Mouse (Mus musculus) cerebellum, adult 2 months (tissue): ENCODE results near the gene Zfp146.
"Not testable (repeated sequence)": the region's sequence is repeated elsewhere in the genome, so short reads cannot be mapped to it uniquely, and the experiment has no call there.

Experiments
- CTCF ChIP-seq: fragments of 200-500 bp; IDR thresholded peaks from 2 replicates; pipeline ENCODE4 v1.5.1; 2011; ENCODE audit warnings: low read depth, mild to moderate bottlenecking, control low read depth, low read length, moderate library complexity, borderline replicate concordance; ENCODE audit not compliant: insufficient read depth
- POLR2A ChIP-seq: fragments of 200-500 bp; IDR thresholded peaks from 2 replicates; pipeline ENCODE4 v1.6.1; 2011; ENCODE audit warnings: low read length, control low read depth, borderline replicate concordance; ENCODE audit not compliant: insufficient read depth

DNA sequence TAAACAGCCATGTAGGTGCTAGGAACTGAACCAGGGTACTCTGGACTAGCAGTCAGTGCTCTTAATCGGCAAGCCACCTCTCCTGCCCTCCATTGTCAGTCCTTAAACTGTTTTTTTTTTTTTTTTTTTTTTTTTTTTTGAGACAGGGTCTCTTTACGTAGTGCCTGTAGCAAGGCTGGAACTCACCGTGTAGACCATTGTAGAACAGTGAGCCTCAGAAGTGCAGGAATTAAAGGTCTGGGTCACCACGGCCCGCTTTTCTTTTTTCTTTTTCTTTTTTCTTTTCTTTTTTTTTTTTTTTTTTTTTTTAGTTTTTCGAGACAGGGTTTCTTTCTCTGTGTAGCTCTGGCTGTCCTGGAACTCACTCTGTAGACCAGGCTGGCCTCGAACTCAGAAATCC lies 13.6 kb upstream of the Zfp146 start:
- TF ChIP-seq CTCF, POLR2A: not testable (repeated sequence)
